Mouse (Mus musculus) lung, embryonic 15.5 days (tissue): ENCODE results near the gene Mttp. TPM values are rescaled to one million over a fixed set of nuclear protein-coding genes. Genes with fewer than 3 reads are reported as not detected.

Experiments used
- ATAC-seq: fragments of 200-750 bp; cut with Nextera tagmentation; 2 replicates; pipeline ENCODE4 v1.8.0; 2017; ENCODE audit warnings: moderate number of reproducible peaks, borderline replicate concordance; ENCODE audit not compliant: low FRiP score, low TSS enrichment; ENCODE audit errors: extremely low read depth
- H3K27ac ChIP-seq: fragments of 300-500 bp; sonication (generic); 2 replicates; pipeline ENCODE4 v1.5.1; 2015; ENCODE audit warnings: moderate library complexity, mild to moderate bottlenecking, inconsistent platforms
- H3K27me3 ChIP-seq: fragments of 300-500 bp; sonication (generic); 2 replicates; pipeline ENCODE4 v1.6.1; 2015; ENCODE audit warnings: inconsistent platforms
- H3K36me3 ChIP-seq: fragments of 300-500 bp; sonication (generic); 2 replicates; pipeline ENCODE4 v1.6.1; 2015; ENCODE audit warnings: inconsistent platforms
- H3K4me1 ChIP-seq: fragments of 300-500 bp; sonication (generic); 2 replicates; pipeline ENCODE4 v1.6.1; 2015; ENCODE audit warnings: inconsistent platforms
- H3K4me2 ChIP-seq: fragments of 300-500 bp; sonication (generic); 2 replicates; pipeline ENCODE4 v1.6.1; 2015; ENCODE audit warnings: inconsistent platforms, mild to moderate bottlenecking, moderate library complexity
- H3K4me3 ChIP-seq: fragments of 300-500 bp; sonication (generic); 2 replicates; pipeline ENCODE4 v1.5.1; 2015; ENCODE audit warnings: mild to moderate bottlenecking, inconsistent platforms
- H3K9ac ChIP-seq: fragments of 300-500 bp; sonication (generic); 2 replicates; pipeline ENCODE4 v1.6.1; 2015; ENCODE audit warnings: inconsistent platforms
- H3K9me3 ChIP-seq: fragments of 300-500 bp; sonication (generic); 2 replicates; pipeline ENCODE4 v1.6.1; 2016; ENCODE audit warnings: inconsistent platforms
- WGBS: fragments of 180-500 bp; shearing (Covaris S2); methylation state at CpG from one replicate; pipeline ENCODE4 v1.1.7; 2015; 5-methylcytosine and 5-hydroxymethylcytosine counted together
- polyA plus RNA-seq: library from polyadenylated mRNA; unstranded; fragments of >200 nt; fragmentation: Nextera tagmentation; extraction: Ambion mirVana; gene quantifications from 2 replicates; pipeline ENCODE4 v1.2.1, GENCODE M21; 2015

The Mttp gene
- polyA plus RNA-seq, 1 experiment from 2014 or later = 7.4 TPM

DNA sequence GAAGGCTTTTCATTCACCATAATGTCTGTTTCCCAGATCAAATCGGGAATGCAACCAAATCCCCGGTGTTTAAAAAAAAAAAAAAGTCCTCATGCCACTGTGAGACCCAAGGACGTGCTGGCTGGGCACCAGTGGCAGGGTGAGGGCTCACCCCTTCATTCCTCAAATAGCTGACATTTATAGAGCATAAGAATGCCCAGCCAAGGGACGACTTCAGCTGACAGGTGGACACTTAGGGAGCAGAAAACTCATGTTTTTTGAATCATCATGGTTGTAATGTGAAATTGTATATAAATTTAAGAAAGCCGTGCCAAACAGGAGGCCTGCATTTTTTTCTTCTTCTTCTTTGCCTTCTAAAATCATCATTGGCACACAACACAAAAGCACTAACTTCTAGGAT lies 39.7 kb downstream of the Mttp start:
- H3K9ac ChIP-seq = no peak overlapping the region
- no peak overlapping the region for H3K4me2 ChIP-seq
- H3K27ac ChIP-seq = no peak overlapping the region
- 63% methylated on average over 5 of the region's 5 CpGs for WGBS
- H3K4me1 ChIP-seq = no peaks in the 10 kb centered on the region
- no peaks in the 10 kb centered on the region for H3K9me3 ChIP-seq
- no peak for ATAC-seq
- H3K4me3 ChIP-seq = no peak overlapping the region
- H3K27me3 ChIP-seq = no peaks in the 10 kb centered on the region
- H3K36me3 ChIP-seq = no peaks in the 10 kb centered on the region

DNA sequence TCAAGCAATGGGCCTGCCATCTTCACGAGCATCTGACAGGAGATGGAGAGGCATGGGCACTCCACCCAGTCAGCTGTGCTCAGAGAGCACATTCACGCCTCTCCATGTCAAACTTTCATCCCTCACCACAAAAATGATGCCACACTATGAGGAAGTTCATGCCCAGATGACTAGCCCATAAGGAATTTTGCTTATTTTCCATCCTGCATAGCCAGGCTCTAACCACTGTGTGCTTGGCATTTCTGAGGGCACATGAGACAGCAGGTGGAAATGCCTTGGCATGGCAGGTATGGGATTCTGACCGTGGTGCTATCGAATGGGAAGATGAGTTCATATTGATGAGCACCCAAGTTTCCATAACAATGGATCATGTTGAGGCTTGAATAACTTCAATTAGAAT lies 41.1 kb downstream of the Mttp start:
- Histone ChIP-seq H3K36me3 (no peaks in the 10 kb centered on the region), H3K4me2 (no peak overlapping the region), H3K4me1 (no peaks in the 10 kb centered on the region), H3K4me3 (no peak overlapping the region), H3K9me3 (no peaks in the 10 kb centered on the region), H3K27me3 (no peaks in the 10 kb centered on the region), H3K9ac (no peak overlapping the region), H3K27ac (no peak overlapping the region)
- no peak for ATAC-seq
- WGBS = 87% methylated on average over 4 of the region's 4 CpGs

DNA sequence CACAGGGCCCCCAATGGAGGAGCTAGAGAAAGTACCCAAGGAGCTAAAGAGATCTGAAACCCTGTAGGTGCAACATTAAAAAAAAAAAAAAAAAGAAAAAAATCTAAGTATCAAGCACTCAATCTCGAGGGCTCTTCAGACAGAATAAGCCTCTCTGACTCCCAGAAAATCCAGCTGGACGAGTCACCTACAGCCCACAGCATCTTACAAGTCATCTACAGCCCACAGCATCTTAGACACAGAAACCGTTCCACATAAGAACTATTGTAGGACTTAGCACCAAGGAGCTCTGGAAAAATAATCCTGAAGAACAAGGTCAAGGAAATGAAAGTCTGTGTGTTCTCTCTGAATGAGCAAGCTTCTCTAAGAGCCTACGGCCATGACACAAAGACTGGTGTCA lies 42.8 kb downstream of the Mttp start:
- Histone ChIP-seq H3K4me3 (no peak overlapping the region), H3K36me3 (no peaks in the 10 kb centered on the region), H3K4me1 (peaks cover 13% of the 10 kb centered on the region; the same call in 1 of the 2 replicates), H3K9me3 (no peaks in the 10 kb centered on the region), H3K27me3 (no peaks in the 10 kb centered on the region), H3K4me2 (no peak overlapping the region), H3K27ac (no peak overlapping the region), H3K9ac (no peak overlapping the region)
- WGBS = 61% methylated on average over 4 of the region's 4 CpGs
- no peak for ATAC-seq

DNA sequence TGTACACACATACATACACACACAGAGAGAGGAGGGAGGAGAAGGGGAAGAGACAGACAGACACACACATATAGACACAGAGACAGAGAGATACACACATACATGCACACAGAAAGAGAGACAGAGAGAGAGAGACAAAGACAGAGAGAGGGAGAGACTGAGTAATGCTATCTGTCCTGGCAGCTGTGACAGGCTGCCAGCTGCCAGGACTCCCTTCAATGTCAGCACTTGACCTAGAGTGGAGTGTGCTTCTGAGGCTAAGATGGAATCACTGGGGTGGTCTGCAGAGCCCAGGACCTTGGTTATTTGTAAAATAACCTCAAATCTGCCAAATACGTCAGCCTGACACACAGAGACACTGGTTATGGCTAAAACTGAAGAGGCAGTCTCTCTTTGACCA lies 47.0 kb downstream of the Mttp start:
- H3K4me3 ChIP-seq = no peak overlapping the region
- 0 out of 2 replicates have a peak overlapping the region, but pooled peaks have one; percentile 33 for H3K27ac ChIP-seq
- no peaks in the 10 kb centered on the region for H3K36me3 ChIP-seq
- ATAC-seq = peak; percentile 47; the same call in 1 of the 2 replicates
- H3K9me3 ChIP-seq = no peaks in the 10 kb centered on the region
- 37% methylated on average over 1 of the region's 1 CpGs for WGBS
- H3K27me3 ChIP-seq = no peaks in the 10 kb centered on the region
- no peak overlapping the region for H3K9ac ChIP-seq
- H3K4me2 ChIP-seq = no peak overlapping the region
- peaks cover 20% of the 10 kb centered on the region; the same call in 1 of the 2 replicates for H3K4me1 ChIP-seq

DNA sequence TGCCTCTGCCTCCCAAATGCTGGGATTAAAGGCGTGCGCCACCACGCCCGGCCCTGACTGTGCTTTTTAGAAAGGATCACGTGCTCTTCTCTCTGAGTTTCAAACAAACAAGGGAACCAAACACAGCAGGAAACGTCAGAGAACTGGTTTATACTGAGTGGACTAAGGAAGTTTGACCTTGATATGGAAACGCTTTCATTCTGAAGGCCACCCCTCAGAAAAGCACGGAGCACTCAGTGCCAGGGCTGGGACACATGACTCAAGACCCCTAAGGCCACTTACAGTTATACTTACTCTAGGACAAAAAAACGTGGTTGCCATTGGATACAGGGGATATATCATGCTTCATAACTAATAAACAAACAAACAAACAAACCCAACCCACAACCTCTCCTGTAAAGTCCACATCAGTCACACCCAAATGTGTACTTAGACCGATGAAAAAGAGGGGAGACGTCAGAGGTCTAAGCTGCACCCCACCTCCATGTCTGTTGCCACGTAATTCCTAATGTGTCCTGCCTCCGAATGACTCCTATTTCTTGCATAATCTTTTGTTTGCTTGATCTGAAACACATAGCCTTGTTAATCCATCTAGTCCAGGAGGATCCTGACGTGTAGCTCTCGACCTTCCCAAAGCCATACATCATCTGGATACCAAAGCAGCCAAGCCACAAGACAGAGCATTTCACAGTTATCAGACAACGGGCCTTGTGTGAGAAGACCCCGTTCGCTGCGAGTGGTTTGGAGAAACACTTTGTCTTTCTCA lies 48.3 kb downstream of the Mttp start:
- H3K9me3 ChIP-seq = no peaks in the 10 kb centered on the region
- peak overlapping the region; percentile 51; the same call in 1 of the 2 replicates for H3K27ac ChIP-seq
- no peak overlapping the region for H3K4me3 ChIP-seq
- H3K4me1 ChIP-seq = peaks cover 20% of the 10 kb centered on the region; the same call in 1 of the 2 replicates
- H3K9ac ChIP-seq = no peak overlapping the region
- H3K27me3 ChIP-seq = no peaks in the 10 kb centered on the region
- WGBS = 76% methylated on average over 19 of the region's 19 CpGs
- H3K4me2 ChIP-seq = no peak overlapping the region
- no peak for ATAC-seq
- H3K36me3 ChIP-seq = no peaks in the 10 kb centered on the region

DNA sequence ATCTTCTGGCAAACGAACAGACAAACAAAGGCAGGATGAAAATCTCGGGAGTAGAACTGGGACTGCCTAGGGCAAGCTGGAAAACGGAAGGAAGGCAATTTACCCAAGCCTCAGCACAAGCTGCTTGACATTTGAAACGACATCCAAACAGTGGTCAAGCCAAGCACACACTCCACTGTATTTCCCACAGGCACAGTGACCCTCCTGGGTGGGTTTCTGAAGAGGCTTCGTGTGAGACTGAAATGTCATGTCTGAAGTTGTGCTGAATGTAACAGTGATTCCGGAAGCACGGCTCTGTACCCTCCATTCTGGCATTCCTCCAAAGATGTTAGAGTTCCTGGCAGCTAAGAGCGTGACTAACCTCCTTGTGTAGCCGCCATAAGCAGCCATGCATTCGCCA lies 49.0 kb downstream of the Mttp start:
- H3K9ac ChIP-seq = no peak overlapping the region
- H3K27me3 ChIP-seq = no peaks in the 10 kb centered on the region
- peak overlapping the region; percentile 51 for H3K27ac ChIP-seq
- H3K4me1 ChIP-seq = peaks cover 20% of the 10 kb centered on the region; the same call in 1 of the 2 replicates
- 36% methylated on average over 10 of the region's 10 CpGs for WGBS
- H3K4me2 ChIP-seq = no peak overlapping the region
- H3K9me3 ChIP-seq = no peaks in the 10 kb centered on the region
- H3K36me3 ChIP-seq = no peaks in the 10 kb centered on the region
- H3K4me3 ChIP-seq = no peak overlapping the region
- peak; percentile 73; the same call in 1 of the 2 replicates for ATAC-seq

DNA sequence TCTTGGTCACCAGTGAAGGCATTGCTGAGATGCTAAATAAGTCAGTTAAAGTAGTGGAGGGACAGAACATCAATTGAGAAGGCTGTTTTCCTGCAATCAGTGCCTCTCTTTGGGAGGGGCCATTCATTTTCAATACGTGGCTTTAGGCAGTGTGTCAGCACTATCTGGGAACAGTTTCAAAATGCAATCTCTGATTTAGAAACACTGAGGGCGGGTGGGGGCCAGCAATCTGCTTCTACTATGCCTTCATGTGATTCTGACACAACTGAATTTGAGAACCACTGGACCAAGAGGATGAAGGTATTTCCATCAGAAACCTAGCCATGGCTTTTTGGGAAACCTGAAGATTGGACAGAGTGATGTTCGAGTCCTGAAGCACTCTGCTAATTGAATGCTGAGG lies 49.5 kb downstream of the Mttp start:
- H3K9ac ChIP-seq = no peak overlapping the region
- peak; percentile 41; the same call in 1 of the 2 replicates for ATAC-seq
- H3K4me2 ChIP-seq = no peak overlapping the region
- H3K4me3 ChIP-seq = no peak overlapping the region
- peaks cover 20% of the 10 kb centered on the region; the same call in 1 of the 2 replicates for H3K4me1 ChIP-seq
- H3K36me3 ChIP-seq = no peaks in the 10 kb centered on the region
- no peaks in the 10 kb centered on the region for H3K9me3 ChIP-seq
- no peaks in the 10 kb centered on the region for H3K27me3 ChIP-seq
- peak overlapping the region; percentile 51; the same call in 1 of the 2 replicates for H3K27ac ChIP-seq
- WGBS = 57% methylated on average over 3 of the region's 3 CpGs

DNA sequence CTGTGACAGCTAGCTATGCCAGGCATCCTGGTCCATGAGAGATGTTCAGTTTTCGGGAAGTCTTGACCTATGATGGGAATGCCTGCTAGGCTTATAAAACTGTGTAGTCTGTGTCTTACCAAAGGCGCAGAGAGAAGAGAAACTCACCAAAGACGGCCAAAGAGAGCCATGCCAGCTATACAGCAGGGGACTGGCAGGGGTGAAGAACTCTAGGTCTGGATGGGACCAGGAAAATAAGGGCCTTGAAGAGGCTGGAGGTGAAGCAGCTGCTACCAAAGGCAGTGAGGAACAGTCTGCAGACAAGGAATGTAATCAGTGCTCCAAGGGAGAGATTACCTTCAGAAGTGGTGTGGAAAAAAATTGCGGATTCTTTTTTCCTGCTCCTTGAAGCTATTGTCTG lies 60.9 kb downstream of the Mttp start:
- Histone ChIP-seq H3K27me3 (no peaks in the 10 kb centered on the region), H3K4me2 (no peak overlapping the region), H3K9me3 (no peaks in the 10 kb centered on the region), H3K36me3 (no peaks in the 10 kb centered on the region), H3K4me3 (no peak overlapping the region), H3K27ac (no peak overlapping the region), H3K9ac (no peak overlapping the region), H3K4me1 (0 out of 2 replicates have a peak, but pooled peaks cover 3% of the 10 kb centered on the region)
- ATAC-seq = no peak
- WGBS = 81% methylated on average over 4 of the region's 4 CpGs

DNA sequence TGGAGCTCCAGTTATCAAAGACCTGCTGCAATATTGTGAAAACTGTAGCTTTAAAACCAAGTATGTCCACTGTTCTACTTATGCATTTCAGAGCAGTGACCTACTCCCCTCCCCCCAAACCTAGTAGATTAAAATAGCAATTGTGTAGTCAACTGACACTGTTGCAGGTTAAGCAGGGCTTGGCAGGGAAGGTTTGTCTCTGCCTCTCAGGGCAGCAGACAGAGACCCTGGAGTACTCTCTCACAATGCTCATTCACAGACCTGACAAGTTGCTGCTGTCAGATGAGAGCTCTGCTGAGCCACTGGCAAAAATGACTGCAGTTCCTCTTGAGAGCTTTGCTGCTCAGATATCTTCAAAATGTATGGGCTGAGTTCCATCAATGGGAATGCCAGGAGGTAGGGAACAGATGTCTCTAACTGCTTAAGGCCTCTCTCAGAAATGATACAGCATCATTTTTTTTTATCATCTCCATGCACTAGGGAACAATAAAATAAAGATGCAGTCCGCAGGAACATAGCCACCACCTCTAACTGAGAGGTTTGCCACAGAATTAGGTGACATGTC lies 61.6 kb downstream of the Mttp start:
- Histone ChIP-seq H3K36me3 (no peaks in the 10 kb centered on the region), H3K9ac (no peak overlapping the region), H3K9me3 (no peaks in the 10 kb centered on the region), H3K27ac (no peak overlapping the region), H3K4me1 (0 out of 2 replicates have a peak, but pooled peaks cover 3% of the 10 kb centered on the region), H3K4me3 (no peak overlapping the region), H3K27me3 (no peaks in the 10 kb centered on the region), H3K4me2 (no peak overlapping the region)
- ATAC-seq = no peak
- 95% methylated on average over 1 of the region's 1 CpGs for WGBS

DNA sequence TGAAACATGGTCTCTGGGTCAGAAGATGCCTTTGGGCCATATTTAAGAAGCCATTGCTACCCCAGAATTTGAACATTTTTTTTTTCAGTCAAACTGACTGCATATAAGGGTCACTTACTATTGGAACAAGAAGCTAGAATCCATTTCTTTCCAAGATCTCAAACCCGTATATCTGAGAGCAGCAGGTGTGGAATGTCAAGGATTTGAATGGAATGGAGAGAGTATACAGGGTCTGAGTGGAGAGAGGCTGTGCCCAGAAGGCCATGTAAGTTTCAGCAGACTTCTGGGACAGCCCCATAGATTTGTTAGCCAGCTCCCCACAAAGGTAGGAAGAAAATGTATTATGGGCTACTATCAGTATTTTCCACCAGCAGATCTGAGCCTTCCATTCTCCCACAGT lies 66.1 kb downstream of the Mttp start:
- no peaks in the 10 kb centered on the region for H3K9me3 ChIP-seq
- no peak overlapping the region for H3K9ac ChIP-seq
- H3K4me3 ChIP-seq = no peak overlapping the region
- no peaks in the 10 kb centered on the region for H3K27me3 ChIP-seq
- peaks cover 11% of the 10 kb centered on the region; the same call in 1 of the 2 replicates for H3K4me1 ChIP-seq
- no peaks in the 10 kb centered on the region for H3K36me3 ChIP-seq
- no peak overlapping the region for H3K27ac ChIP-seq
- no peak overlapping the region for H3K4me2 ChIP-seq
- 37% methylated on average over 1 of the region's 1 CpGs for WGBS
- ATAC-seq = no peak

DNA sequence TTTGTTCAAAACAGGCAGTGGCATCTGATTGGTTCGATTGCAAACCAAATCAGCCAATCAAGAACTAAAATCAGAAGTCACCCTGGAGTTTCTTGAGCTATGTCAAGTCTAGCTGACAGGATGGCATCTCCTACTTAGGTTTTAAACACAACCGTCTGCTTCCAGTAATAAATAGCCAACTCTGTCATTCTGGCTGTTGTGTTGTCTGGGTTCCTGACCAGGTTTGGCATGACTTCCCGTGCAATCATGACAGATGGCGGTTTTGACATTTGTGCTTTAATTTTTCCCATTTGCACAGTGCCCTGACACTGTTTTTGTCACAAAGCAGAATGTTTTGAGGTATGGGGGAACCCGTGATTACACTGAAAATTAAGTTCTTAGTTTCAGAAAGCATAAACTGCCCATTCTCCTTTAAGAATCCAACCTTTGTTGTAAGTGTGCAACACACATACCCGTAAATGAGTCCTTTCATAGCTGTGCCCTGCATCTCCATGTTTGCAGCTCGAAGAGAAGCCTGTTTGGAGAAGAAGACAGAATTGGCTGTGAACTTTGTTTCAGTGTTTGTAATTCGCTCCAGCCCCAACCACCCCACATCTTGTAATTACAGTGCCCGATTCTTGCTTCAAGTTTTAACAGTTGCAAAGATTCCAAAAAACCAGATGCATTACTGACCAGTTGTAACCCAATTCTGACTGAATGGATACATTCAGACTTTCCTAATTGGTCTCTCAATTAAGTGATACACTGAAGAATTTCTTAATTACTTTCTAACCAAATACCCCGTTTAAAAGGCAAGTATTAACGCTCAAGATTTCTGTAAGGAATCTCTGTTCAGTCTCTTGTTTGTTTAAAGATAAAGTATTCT lies 67.1 kb downstream of the Mttp start:
- ATAC-seq = no peak
- Histone ChIP-seq H3K4me1 (peaks cover 11% of the 10 kb centered on the region; the same call in 1 of the 2 replicates), H3K4me3 (no peak overlapping the region), H3K9ac (no peak overlapping the region), H3K4me2 (no peak overlapping the region), H3K36me3 (no peaks in the 10 kb centered on the region), H3K9me3 (no peaks in the 10 kb centered on the region), H3K27me3 (no peaks in the 10 kb centered on the region), H3K27ac (no peak overlapping the region)
- 68% methylated on average over 11 of the region's 11 CpGs for WGBS
